Mouse (Mus musculus) kidney, adult 2 months (tissue): ENCODE data around the gene Agrp. TPM values are rescaled to one million over a fixed set of nuclear protein-coding genes. Genes with fewer than 3 reads are reported as not detected.

Source experiments
- DNase-seq: peaks from one replicate; pipeline ENCODE4 v3.0.0; 2021
- H3K27ac ChIP-seq: fragments of 200-500 bp; 2 replicates; pipeline ENCODE4 v1.5.1; 2012; ENCODE audit warnings: low read depth, low read length, control low read depth, inconsistent platforms; ENCODE audit not compliant: insufficient read depth
- H3K27me3 ChIP-seq: fragments of 200-500 bp; replicated peaks from 2 replicates; pipeline ENCODE4 v1.6.1; 2012; ENCODE audit warnings: mild to moderate bottlenecking, moderate library complexity, low read length, inconsistent platforms; ENCODE audit not compliant: control insufficient read depth, insufficient read depth
- H3K36me3 ChIP-seq: fragments of 200-500 bp; 2 replicates; pipeline ENCODE4 v1.6.1; 2012; ENCODE audit warnings: mild to moderate bottlenecking, moderate library complexity, low read length, inconsistent platforms; ENCODE audit not compliant: control insufficient read depth, insufficient read depth
- H3K4me1 ChIP-seq: fragments of 200-500 bp; 2 replicates; pipeline ENCODE4 v1.6.1; 2011; ENCODE audit warnings: low read length; ENCODE audit not compliant: control insufficient read depth, insufficient read depth
- H3K4me3 ChIP-seq: fragments of 200-500 bp; 2 replicates; pipeline ENCODE4 v1.5.1; 2011; ENCODE audit warnings: mild to moderate bottlenecking, low read depth, low read length, control low read depth; ENCODE audit not compliant: insufficient read depth
- CTCF ChIP-seq: fragments of 200-500 bp; conservative IDR thresholded peaks from 2 replicates; pipeline ENCODE4 v1.5.1; 2011; ENCODE audit warnings: low read depth, mild to moderate bottlenecking, control low read depth, low read length, moderate library complexity, mixed read lengths; ENCODE audit not compliant: insufficient read depth, insufficient read length
- POLR2A ChIP-seq: fragments of 200-500 bp; IDR thresholded peaks from one replicate; pipeline ENCODE4 v1.6.1; 2011; ENCODE audit warnings: low read depth, low read length, control low read depth
- WGBS: fragments of 180-500 bp; shearing (Covaris S2); methylation state at CpG from one replicate; pipeline ENCODE4 v1.1.7; 2018; 5-methylcytosine and 5-hydroxymethylcytosine counted together
- polyA plus RNA-seq: library from polyadenylated mRNA; depleted of rRNA; stranded (reverse); fragments of >200 nt; gene quantifications from 2 replicates; pipeline ENCODE4 v1.2.3, GENCODE M21; 2012

The Agrp gene
- polyA plus RNA-seq, 1 experiment: 0.13 TPM

DNA sequence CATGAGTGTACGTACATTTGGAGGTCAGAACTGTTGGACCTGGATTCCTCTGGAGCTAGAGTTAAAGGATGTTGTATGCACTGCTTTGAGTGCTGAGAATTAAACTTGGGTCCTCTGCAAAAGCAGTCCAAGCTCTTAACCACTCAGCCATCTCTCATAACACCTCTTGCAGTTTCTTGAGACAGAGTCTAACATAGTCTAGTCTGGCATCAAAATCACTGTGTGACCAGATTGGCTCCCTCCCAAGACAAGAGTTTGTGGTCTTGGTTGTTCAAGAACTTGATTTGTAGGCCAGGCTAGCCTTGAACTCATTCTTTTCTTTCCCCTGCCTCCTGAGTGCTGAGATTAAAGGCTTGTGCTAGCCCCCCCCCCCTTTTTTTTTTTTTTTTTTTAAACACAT lies 11.7 kb upstream of the Agrp start:
- WGBS: 90% methylated on average over 1 of the region's 1 CpGs
- Histone ChIP-seq H3K36me3 (no peaks in the 10 kb centered on the region; the same call in 1 of the 2 replicates), H3K27ac (no peak overlapping the region), H3K4me1 (peaks cover 13% of the 10 kb centered on the region), H3K4me3 (no peak overlapping the region), H3K27me3 (no peaks in the 10 kb centered on the region)
- no peak for DNase-seq
- TF ChIP-seq POLR2A (no peak), CTCF (no peak)

DNA sequence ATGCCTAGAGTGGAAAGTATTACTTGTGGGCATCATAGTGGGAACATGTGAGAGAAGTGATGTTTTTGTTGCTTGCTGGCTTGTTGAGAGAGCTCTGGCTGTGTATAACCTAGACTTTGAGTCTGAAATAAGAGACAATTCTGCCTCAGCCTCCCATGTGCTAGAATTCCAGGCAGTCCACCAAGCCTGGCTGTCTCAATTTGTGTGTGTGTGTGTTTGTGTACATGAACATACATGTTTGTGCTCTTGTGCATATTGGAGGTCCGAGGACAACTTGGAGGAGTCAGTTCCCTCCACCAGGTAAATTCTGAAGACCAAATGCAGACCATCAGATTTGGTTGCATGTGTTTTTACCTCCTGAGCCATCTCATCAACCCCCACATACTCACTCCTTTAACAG lies 8.0 kb upstream of the Agrp start:
- peaks cover 9% of the 10 kb centered on the region; the same call in 1 of the 2 replicates for H3K4me1 ChIP-seq
- H3K36me3 ChIP-seq: no peaks in the 10 kb centered on the region; the same call in 1 of the 2 replicates
- no peak overlapping the region for H3K4me3 ChIP-seq
- WGBS: 92% methylated on average over 1 of the region's 1 CpGs
- DNase-seq: no peak
- no peak for TF ChIP-seq POLR2A
- TF ChIP-seq CTCF: no peak
- no peaks in the 10 kb centered on the region for H3K27me3 ChIP-seq
- H3K27ac ChIP-seq: no peak overlapping the region

DNA sequence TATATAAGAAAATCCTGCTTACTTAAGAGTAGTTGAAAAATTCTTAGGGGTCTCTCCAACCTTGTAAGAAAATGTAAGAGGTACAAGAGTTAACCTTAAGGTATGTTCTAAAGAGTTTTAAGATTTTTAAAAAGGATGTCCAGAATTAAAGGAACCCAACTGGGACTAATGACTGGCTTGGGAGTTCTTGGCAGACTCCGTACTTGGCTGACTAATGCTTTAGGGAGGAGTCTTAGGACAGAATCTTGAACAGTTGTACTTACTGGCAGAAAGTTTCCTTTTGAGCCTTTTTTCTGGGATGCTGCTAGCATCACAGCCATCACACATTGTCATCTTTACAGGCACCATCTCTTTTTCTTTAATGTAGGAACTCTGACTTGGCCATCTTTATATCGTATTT lies 3.3 kb upstream of the Agrp start:
- peaks cover 7% of the 10 kb centered on the region; the same call in 1 of the 2 replicates for H3K4me1 ChIP-seq
- no peak overlapping the region for H3K4me3 ChIP-seq
- no peaks in the 10 kb centered on the region for H3K36me3 ChIP-seq
- 35% methylated on average over 2 of the region's 2 CpGs for WGBS
- H3K27ac ChIP-seq: no peak overlapping the region
- DNase-seq: peak; percentile 44
- no peak for TF ChIP-seq CTCF
- no peak for TF ChIP-seq POLR2A
- H3K27me3 ChIP-seq: no peaks in the 10 kb centered on the region

DNA sequence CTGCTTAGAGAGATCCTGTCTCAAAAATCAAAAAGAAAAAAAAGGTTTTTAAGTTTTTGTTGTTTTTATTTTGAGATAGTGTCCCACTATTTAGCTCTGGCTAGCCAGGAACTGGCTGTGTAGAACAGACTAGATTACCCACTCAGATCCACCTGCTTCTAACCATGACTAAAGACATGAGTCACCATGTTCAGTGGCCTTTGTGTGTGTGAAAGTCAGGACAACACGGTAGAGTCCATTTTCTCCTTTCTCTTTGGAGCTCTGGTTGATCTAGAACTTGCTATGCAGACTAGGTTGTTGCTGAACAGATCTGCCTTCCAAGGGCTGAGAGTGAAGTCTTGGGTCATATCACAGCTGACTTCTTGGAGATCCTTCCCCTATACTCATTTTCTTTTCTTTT lies 2.6 kb upstream of the Agrp start:
- no peaks in the 10 kb centered on the region for H3K27me3 ChIP-seq
- no peak overlapping the region for H3K27ac ChIP-seq
- WGBS: 45% methylated on average over 1 of the region's 1 CpGs
- no peak for TF ChIP-seq POLR2A
- no peak for TF ChIP-seq CTCF
- H3K4me3 ChIP-seq: no peak overlapping the region
- no peak for DNase-seq
- peaks cover 7% of the 10 kb centered on the region; the same call in 1 of the 2 replicates for H3K4me1 ChIP-seq
- H3K36me3 ChIP-seq: no peaks in the 10 kb centered on the region

DNA sequence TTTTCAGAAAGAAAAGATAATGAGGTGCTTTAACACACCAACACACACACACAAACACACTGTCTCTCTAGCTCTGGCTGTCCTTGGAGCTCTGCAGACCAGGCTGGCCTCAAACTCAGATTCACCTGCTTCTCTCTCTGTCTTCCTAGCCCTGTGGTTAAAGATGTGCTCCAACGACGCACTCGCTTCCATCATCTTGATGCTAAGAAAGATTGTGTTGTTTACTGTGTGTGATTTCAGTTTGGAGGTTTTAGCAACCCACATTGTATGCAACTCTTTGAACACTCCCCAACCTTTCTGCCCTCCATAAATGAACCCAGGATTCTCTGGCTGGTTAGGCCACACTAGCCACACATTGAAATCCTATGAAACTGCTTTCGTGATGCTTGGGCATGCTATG lies 1.3 kb upstream of the Agrp start:
- Histone ChIP-seq H3K27me3 (no peaks in the 10 kb centered on the region), H3K27ac (no peak overlapping the region), H3K36me3 (no peaks in the 10 kb centered on the region), H3K4me1 (peaks cover 7% of the 10 kb centered on the region; the same call in 1 of the 2 replicates), H3K4me3 (no peak overlapping the region)
- DNase-seq: no peak
- TF ChIP-seq POLR2A: no peak
- no peak for TF ChIP-seq CTCF
- 78% methylated on average over 4 of the region's 4 CpGs for WGBS

DNA sequence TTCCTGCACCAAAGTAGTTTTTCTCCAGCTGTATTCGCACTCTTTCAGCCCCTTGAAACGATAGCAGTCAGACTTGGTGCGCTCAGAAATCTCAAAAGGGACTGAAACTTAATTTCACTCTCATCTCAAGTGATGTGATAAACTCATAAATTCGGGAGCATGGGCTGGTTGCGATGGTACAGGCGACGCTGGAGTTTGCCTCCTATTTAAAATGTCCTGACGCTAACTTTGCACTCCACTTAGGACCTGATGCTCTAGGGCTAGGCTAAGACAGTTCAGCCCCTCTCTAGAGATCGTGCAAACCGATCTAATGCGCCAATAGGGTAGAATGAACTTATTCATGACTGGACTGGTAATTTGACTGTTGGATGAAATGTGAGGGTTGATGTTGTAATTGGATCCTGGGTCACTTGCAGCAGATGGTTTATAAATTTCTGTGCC lies 428 bp upstream of the Agrp start:
- H3K4me3 ChIP-seq: peak overlapping the region; percentile 88
- TF ChIP-seq CTCF (no peak), POLR2A (no peak)
- no peaks in the 10 kb centered on the region for H3K36me3 ChIP-seq
- DNase-seq: peak; percentile 17
- no peaks in the 10 kb centered on the region for H3K27me3 ChIP-seq
- peaks cover 7% of the 10 kb centered on the region; the same call in 1 of the 2 replicates for H3K4me1 ChIP-seq
- under 1% methylated on average over 11 of the region's 11 CpGs for WGBS
- H3K27ac ChIP-seq: peak overlapping the region; percentile 96

DNA sequence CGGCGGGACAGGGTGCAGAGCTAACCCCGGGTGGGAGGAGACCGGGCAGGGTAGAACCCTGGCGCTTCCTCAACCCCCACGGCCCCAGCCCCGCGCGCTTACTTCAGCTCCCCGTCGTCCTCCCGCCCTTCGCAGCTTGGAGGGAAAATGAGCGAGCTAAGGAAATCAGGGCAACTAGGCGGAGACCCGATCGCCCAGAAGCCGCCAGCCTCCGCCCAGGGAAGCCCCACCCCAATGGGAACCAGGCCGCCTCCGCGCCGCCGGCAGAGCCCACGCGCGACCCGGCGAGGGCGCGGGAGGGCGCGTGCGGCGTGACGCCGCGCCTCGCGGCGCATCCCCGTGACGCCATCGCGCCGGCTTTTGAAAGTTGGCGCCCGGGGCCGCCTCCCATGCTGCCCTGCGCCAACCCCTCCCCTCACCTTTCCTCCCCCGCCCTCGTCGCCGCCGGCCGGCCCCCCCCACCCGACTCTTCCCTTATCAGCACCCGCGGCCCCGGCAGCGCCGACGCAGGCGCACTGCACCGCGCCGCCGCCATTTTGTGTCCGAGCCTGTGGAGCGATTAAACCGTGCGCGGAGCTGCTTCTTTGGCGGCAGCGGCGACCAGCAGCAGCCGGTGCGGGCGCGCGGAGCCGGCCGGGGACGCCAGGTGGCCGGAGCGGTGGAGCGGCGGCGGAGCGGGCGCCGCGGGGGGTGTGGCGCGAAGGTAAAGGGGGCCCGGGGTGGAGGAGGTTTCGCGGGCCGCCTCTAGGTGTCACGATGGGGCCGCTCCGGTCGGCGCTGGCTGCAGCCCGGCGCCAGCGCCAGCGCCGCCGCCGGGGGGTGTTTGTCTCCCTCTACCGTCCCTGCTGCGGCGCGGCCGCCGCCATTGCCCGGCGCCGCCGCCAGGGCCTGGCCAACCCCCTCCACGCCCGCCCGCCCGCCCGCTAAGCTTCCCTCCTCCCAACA lies 903 bp downstream of the Agrp start, which contains the start of gene Ctcf:
Gene Ctcf (plus strand): TSS at position 551 of the 945 bp plus-strand sequence.
- Histone ChIP-seq H3K36me3 (no peaks in the 10 kb centered on the region), H3K4me3 (peak within 1 kb of the TSS; percentile 88), H3K27me3 (no peaks in the 10 kb centered on the region), H3K27ac (peak within 1 kb of the TSS; percentile 96), H3K4me1 (peaks cover 7% of the 10 kb centered on the region; the same call in 1 of the 2 replicates)
- DNase-seq: peak; percentile 94
- WGBS: under 1% methylated on average over 119 of the region's 126 CpGs
- TF ChIP-seq CTCF (peak; percentile 31), POLR2A (no peak)
